15 mouse cellular contexts compared by ENCODE assay signal in the genomic region with DNA sequence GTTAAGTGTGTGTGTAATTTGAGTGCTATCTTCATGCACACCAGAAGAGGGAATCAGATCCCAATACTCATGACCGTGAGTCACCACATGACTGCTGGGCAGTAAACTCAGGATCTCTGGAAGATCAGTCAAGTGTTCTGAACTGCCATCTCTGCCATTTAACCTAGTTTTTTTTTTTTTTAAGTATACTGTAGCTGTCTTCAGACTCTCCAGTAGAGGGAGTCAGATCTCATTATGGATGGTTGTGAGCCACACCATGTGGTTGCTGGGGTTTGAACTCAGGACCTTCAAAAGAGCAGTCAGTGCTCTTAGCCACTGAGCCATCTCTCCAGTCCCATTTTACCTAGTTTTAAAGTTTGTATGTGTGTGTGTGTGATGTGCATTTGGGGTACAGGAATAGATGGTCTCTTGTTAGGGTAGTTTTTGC. TPM values are rescaled to one million over a fixed set of nuclear protein-coding genes. Genes with fewer than 3 reads are reported as not detected.
DNase-seq lines count a peak whose midpoint lies in the region; ATAC-seq and TF ChIP-seq lines count a peak whose summit lies in the region.
"Had no signal": no experiment of that assay in that cellular context is flagged by ENCODE, and none has a peak within 500 bp of the region (broad histone marks: within the 10 kb centered on the region; RNA-seq: fewer than 3 reads in every experiment).

No protein-coding gene starts in this region.

- TF ChIP-seq POLR2A in myocyte (IDR thresholded peaks at IDR 0.05; ENCODE audit: insufficient read length, low read depth): peak; percentile 21

- no peak for ATAC-seq in liver, embryonic 13.5 days (ENCODE audit: low read depth)
- ATAC-seq in liver, embryonic 12.5 days: no peak

- H3K4me2 ChIP-seq in liver, embryonic 13.5 days: no peak overlapping the region
- no peak overlapping the region for H3K4me2 ChIP-seq in liver, embryonic 12.5 days
- H3K4me2 ChIP-seq in myocyte (ENCODE audit: low read depth): no peak overlapping the region

- H3K4me3 ChIP-seq in liver, embryonic 13.5 days (replicated peaks): no peak overlapping the region
- no peak overlapping the region for H3K4me3 ChIP-seq in liver, embryonic 12.5 days
- H3K4me3 ChIP-seq in ES-E14 (ENCODE audit: insufficient read depth in 1 of 2, low read depth in 1 of 2, low read length in 2 of 2, poor library complexity in 1 of 2, severe bottlenecking in 1 of 2) (no peak overlapping the region), myocyte (no peak overlapping the region)
- H3K4me3 ChIP-seq: erythroblast, embryonic 14.5 days; hindbrain, embryonic 10.5 days; midbrain, embryonic 10.5 days had no signal

- no peaks in the 10 kb centered on the region for H3K9me3 ChIP-seq in liver, embryonic 13.5 days (replicated peaks)
- no peaks in the 10 kb centered on the region for H3K9me3 ChIP-seq in liver, embryonic 12.5 days (replicated peaks)
- H3K9me3 ChIP-seq in ES-E14 (ENCODE audit: control insufficient read depth, insufficient read depth, low read depth, low read length): no peaks in the 10 kb centered on the region
- H3K9me3 ChIP-seq: hindbrain, embryonic 10.5 days; midbrain, embryonic 10.5 days had no signal

- peaks cover 52% of the 10 kb centered on the region for H3K4me1 ChIP-seq in liver, embryonic 13.5 days (replicated peaks)
- H3K4me1 ChIP-seq in liver, embryonic 12.5 days: peaks cover 48% of the 10 kb centered on the region
- peaks cover 3 to 15% of the 10 kb centered on the region in 2 experiments for H3K4me1 ChIP-seq in ES-E14 (ENCODE audit: control insufficient read depth in 2 of 2, insufficient read depth in 2 of 2, low read length in 2 of 2, poor library complexity in 1 of 2)

- 0 out of 2 replicates have a peak overlapping the region, but pooled peaks have one; percentile 23 for H3K27ac ChIP-seq in liver, embryonic 13.5 days
- no peak overlapping the region for H3K27ac ChIP-seq in liver, embryonic 12.5 days
- H3K27ac ChIP-seq in ES-E14 (ENCODE audit: insufficient read depth, low read depth, low read length, poor library complexity, severe bottlenecking): no peak overlapping the region
- H3K27ac ChIP-seq: hindbrain, embryonic 10.5 days; midbrain, embryonic 10.5 days had no signal

- in situ Hi-C loops in ES-E14 (cut with MboI; ENCODE audit: low sequenced_read_pairs in 2 of 2, unreplicated experiment in 2 of 2): no loop called here

- no peaks in the 10 kb centered on the region for H3K27me3 ChIP-seq in liver, embryonic 13.5 days
- H3K27me3 ChIP-seq in liver, embryonic 12.5 days (replicated peaks): no peaks in the 10 kb centered on the region
- H3K27me3 ChIP-seq in myocyte (ENCODE audit: control insufficient read depth, insufficient read depth, insufficient read length): no peaks in the 10 kb centered on the region

- H3K79me2 ChIP-seq in myocyte (ENCODE audit: control insufficient read depth, insufficient read depth): peaks cover 28% of the 10 kb centered on the region

- no peak for DNase-seq in liver, embryonic 13.5 days
- DNase-seq in A20 (ENCODE audit: low read depth, low spot score) (peak; percentile 76), ES-E14 (ENCODE audit: low read depth, low spot score) (no peak)
- no peak for DNase-seq in frontal cortex, postnatal 25 days (ENCODE audit: low spot score in 2 of 2)
- DNase-seq in urinary bladder, postnatal 4 days (ENCODE audit: low spot score in 2 of 2): no peak
- DNase-seq: cerebellum, adult 8-10 months; kidney, postnatal 36 days; layer of hippocampus, postnatal 36 days; right cerebral cortex, postnatal 14 days; thymus, postnatal 25 days had no signal

- H3ac ChIP-seq in myocyte (ENCODE audit: control insufficient read depth, insufficient read length): no peak overlapping the region

- 26% methylated on average over 1 of the region's 1 CpGs for WGBS in liver, embryonic 13.5 days (ENCODE audit: insufficient replicate concordance)
- WGBS in liver, embryonic 12.5 days (ENCODE audit: insufficient replicate concordance): 20% methylated on average over 1 of the region's 1 CpGs

- H3K9ac ChIP-seq in liver, embryonic 13.5 days: no peak overlapping the region
- H3K9ac ChIP-seq in liver, embryonic 12.5 days: no peak overlapping the region
- no peak overlapping the region for H3K9ac ChIP-seq in ES-E14 (ENCODE audit: insufficient read depth, low read depth, low read length, poor library complexity, severe bottlenecking)

- H3K36me3 ChIP-seq in liver, embryonic 13.5 days: peaks cover 30% of the 10 kb centered on the region
- peaks cover 40% of the 10 kb centered on the region for H3K36me3 ChIP-seq in liver, embryonic 12.5 days
- H3K36me3 ChIP-seq in ES-E14 (ENCODE audit: control insufficient read depth, insufficient read depth, low read length, poor library complexity, severe bottlenecking): peaks cover 33% of the 10 kb centered on the region
- peaks cover 37% of the 10 kb centered on the region for H3K36me3 ChIP-seq in myocyte (ENCODE audit: control insufficient read depth, insufficient read depth)

TF ChIP-seq in ES-E14, 5 proteins besides CTCF, POLR2A, EP300 and RAD21:
- TF ChIP-seq ZNF384 (IDR thresholded peaks at IDR 0.05; ENCODE audit: low read depth, low read length) (peak; percentile 97), CHD2 (IDR thresholded peaks at IDR 0.05; ENCODE audit: low read depth, low read length) (peak; percentile 10; the same call in 1 of the 2 replicates), MAFK (IDR thresholded peaks at IDR 0.05; ENCODE audit: insufficient read depth, low read depth, low read length) (no peak)

TF ChIP-seq in myocyte, 11 proteins besides CTCF, POLR2A, EP300 and RAD21:
- TF ChIP-seq CEBPB (IDR thresholded peaks at IDR 0.05; ENCODE audit: insufficient read depth, poor library complexity, severe bottlenecking): no peak
- TF ChIP-seq TCF3 (IDR thresholded peaks at IDR 0.05; ENCODE audit: insufficient read length, low read depth): no peak
- no peak for TF ChIP-seq POLR2AphosphoS2 (IDR thresholded peaks at IDR 0.05; ENCODE audit: insufficient read length, low read depth)
- no peak for TF ChIP-seq MYOD1 (IDR thresholded peaks at IDR 0.05; ENCODE audit: control insufficient read depth in 1 of 3, insufficient read length in 2 of 3, low read depth in 2 of 3)
- TF ChIP-seq TCF12 (IDR thresholded peaks at IDR 0.05; ENCODE audit: insufficient read depth, poor library complexity, severe bottlenecking): no peak
- no peak for TF ChIP-seq USF1 (IDR thresholded peaks at IDR 0.05; ENCODE audit: low read depth)
- no peak for TF ChIP-seq SRF (IDR thresholded peaks at IDR 0.05; ENCODE audit: control insufficient read depth, insufficient read length, low read depth)
- TF ChIP-seq MYOG (IDR thresholded peaks at IDR 0.05; ENCODE audit: control insufficient read depth in 1 of 3, insufficient read depth in 1 of 3, insufficient read length in 2 of 3, low read depth in 2 of 3): no peak
- no peak for TF ChIP-seq MAX (IDR thresholded peaks at IDR 0.05; ENCODE audit: low read depth)
- TF ChIP-seq REST (IDR thresholded peaks at IDR 0.05; ENCODE audit: insufficient read depth, insufficient read length): no peak
TF ChIP-seq in myocyte: peak in this region for 0.

RNA-seq across cellular contexts. Expression of gene Myo1g, which starts 2.9 kb away (rescaled TPM):
- polyA plus RNA-seq in liver, embryonic 13.5 days (2015; fragmentation: Nextera tagmentation; extraction: Ambion mirVana): 4.7 and 5.3 TPM in 2 replicates
- 5.8 and 6.2 TPM in 2 replicates for polyA plus RNA-seq in liver, embryonic 12.5 days (2016; fragmentation: Nextera tagmentation; extraction: Ambion mirVana)
- 11.6 TPM in 2 replicates for total RNA-seq in ES-E14 (2012; rRNA removed)
- polyA plus RNA-seq in myocyte (2012; fragmentation: generic; extraction: Trizol): 0.04 TPM

RNA-seq across cellular contexts. Expression of gene Ccm2, which starts 23.0 kb away (rescaled TPM):
- polyA plus RNA-seq in liver, embryonic 13.5 days (2015; fragmentation: Nextera tagmentation; extraction: Ambion mirVana): 45.8 and 46.1 TPM in 2 replicates
- polyA plus RNA-seq in liver, embryonic 12.5 days (2016; fragmentation: Nextera tagmentation; extraction: Ambion mirVana): 57.9 and 60.0 TPM in 2 replicates
- total RNA-seq in ES-E14 (2012; rRNA removed): 27.8 and 36.7 TPM in 2 replicates
- polyA plus RNA-seq in myocyte (2012; fragmentation: generic; extraction: Trizol): 66.0 TPM

RNA-seq across cellular contexts. Expression of gene Purb, which starts 48.0 kb away (rescaled TPM):
- polyA plus RNA-seq in liver, embryonic 13.5 days (2015; fragmentation: Nextera tagmentation; extraction: Ambion mirVana): 11.1 and 12.6 TPM in 2 replicates
- 11.2 and 11.6 TPM in 2 replicates for polyA plus RNA-seq in liver, embryonic 12.5 days (2016; fragmentation: Nextera tagmentation; extraction: Ambion mirVana)
- 39.7 and 49.8 TPM in 2 replicates for total RNA-seq in ES-E14 (2012; rRNA removed)
- polyA plus RNA-seq in myocyte (2012; fragmentation: generic; extraction: Trizol): 33.2 TPM
